Mouse (Mus musculus) CH12F3 (cell line): ENCODE results near the gene C1qtnf5.

Source experiments
- in situ Hi-C: fragments of 300-500 bp; cut with MboI; formaldehyde crosslinking; loops from 2 replicates; pipeline ENCODE4 v1.14.3; 2020; ENCODE audit warnings: low sequenced_read_pairs

C1qtnf5 gene

GRCm38 (mm10) chr9:44130034-44130433 is 23.0 kb downstream of the C1qtnf5 start:
- in situ Hi-C loops: no loop called here

GRCm38 (mm10) chr9:44130581-44131275 is 23.7 kb downstream of the C1qtnf5 start:
- in situ Hi-C loops: no loop called here

GRCm38 (mm10) chr9:44131276-44131590 is 24.2 kb downstream of the C1qtnf5 start:
- in situ Hi-C loops: no loop called here

- in situ Hi-C loops: no loop called here
Measured at GRCm38 (mm10) chr9:44132200-44132599, 25.2 kb downstream of the C1qtnf5 start.

- in situ Hi-C loops: no loop called here
Measured at GRCm38 (mm10) chr9:44133287-44133686, 26.2 kb downstream of the C1qtnf5 start.

GRCm38 (mm10) chr9:44134101-44134850 is 27.2 kb downstream of the C1qtnf5 start, which contains the start of gene Mcam:
Gene Mcam (plus strand): TSS chr9:44134469.
- in situ Hi-C loops: no loop called here

- in situ Hi-C loops: no loop called here
Measured at GRCm38 (mm10) chr9:44134851-44135730, 28.0 kb downstream of the C1qtnf5 start.

GRCm38 (mm10) chr9:44135731-44136411 is 28.8 kb downstream of the C1qtnf5 start:
- in situ Hi-C loops: no loop called here

- in situ Hi-C loops: no loop called here
Measured at GRCm38 (mm10) chr9:44137846-44138245, 30.8 kb downstream of the C1qtnf5 start.

- in situ Hi-C loops: no loop called here
Measured at GRCm38 (mm10) chr9:44141951-44142350, 34.9 kb downstream of the C1qtnf5 start.

GRCm38 (mm10) chr9:44143421-44143820 is 36.4 kb downstream of the C1qtnf5 start:
- in situ Hi-C loops: no loop called here

GRCm38 (mm10) chr9:44144023-44144717 is 37.1 kb downstream of the C1qtnf5 start:
- in situ Hi-C loops: no loop called here

- in situ Hi-C loops: no loop called here
Measured at GRCm38 (mm10) chr9:44144718-44145060, 37.6 kb downstream of the C1qtnf5 start.

- in situ Hi-C loops: no loop called here
Measured at GRCm38 (mm10) chr9:44147290-44147689, 40.2 kb downstream of the C1qtnf5 start.
